Mouse (Mus musculus): Measurements from ENCODE around the gene Rab5c.

The Rab5c gene

GRCm38 (mm10) chr11:100752294-100752693 is 14.3 kb upstream of the Rab5c start:
- DNase-seq (ENCODE audit: low spot score in 2 of 2): no peak

GRCm38 (mm10) chr11:100750127-100750526 is 12.1 kb upstream of the Rab5c start:
- DNase-seq (ENCODE audit: low spot score in 2 of 2): no peak

- DNase-seq (ENCODE audit: low spot score in 2 of 2): peak; percentile 58 to 76
Observed at GRCm38 (mm10) chr11:100749469-100749868, 11.5 kb upstream of the Rab5c start.

GRCm38 (mm10) chr11:100748620-100749019 is 10.6 kb upstream of the Rab5c start:
- DNase-seq (ENCODE audit: low spot score in 2 of 2): peak in 1 of 2 experiments; percentile 28

- DNase-seq (ENCODE audit: low spot score in 2 of 2): no peak
Observed at GRCm38 (mm10) chr11:100747114-100747513, 9.1 kb upstream of the Rab5c start.

- DNase-seq (ENCODE audit: low spot score in 2 of 2): no peak
Observed at GRCm38 (mm10) chr11:100746546-100746945, 8.5 kb upstream of the Rab5c start.

GRCm38 (mm10) chr11:100745085-100745484 is 7.1 kb upstream of the Rab5c start:
- DNase-seq (ENCODE audit: low spot score in 2 of 2): no peak

GRCm38 (mm10) chr11:100741348-100741747 is 3.3 kb upstream of the Rab5c start:
- DNase-seq (ENCODE audit: low spot score in 2 of 2): no peak

GRCm38 (mm10) chr11:100738749-100739148 is 734 bp upstream of the Rab5c start:
- DNase-seq (ENCODE audit: low spot score in 2 of 2): no peak

GRCm38 (mm10) chr11:100737105-100737733 is 796 bp downstream of the Rab5c start:
- DNase-seq (ENCODE audit: low spot score in 2 of 2): no peak

GRCm38 (mm10) chr11:100736746-100737080 is 1.3 kb downstream of the Rab5c start:
- DNase-seq (ENCODE audit: low spot score in 2 of 2): no peak

GRCm38 (mm10) chr11:100735954-100736745 is 1.9 kb downstream of the Rab5c start:
- no peak for DNase-seq (ENCODE audit: low spot score in 2 of 2)

- DNase-seq (ENCODE audit: low spot score in 2 of 2): no peak
Observed at GRCm38 (mm10) chr11:100735134-100735865, 2.7 kb downstream of the Rab5c start.

GRCm38 (mm10) chr11:100730477-100731205 is 7.4 kb downstream of the Rab5c start:
- no peak for DNase-seq (ENCODE audit: low spot score in 2 of 2)

- no peak for DNase-seq (ENCODE audit: low spot score in 2 of 2)
Observed at GRCm38 (mm10) chr11:100729976-100730375, 8.0 kb downstream of the Rab5c start.

GRCm38 (mm10) chr11:100728601-100729000 is 9.4 kb downstream of the Rab5c start:
- DNase-seq (ENCODE audit: low spot score in 2 of 2): no peak

GRCm38 (mm10) chr11:100727201-100727600 is 10.8 kb downstream of the Rab5c start:
- DNase-seq (ENCODE audit: low spot score in 2 of 2): no peak

GRCm38 (mm10) chr11:100724919-100725512 is 13.0 kb downstream of the Rab5c start:
- no peak for DNase-seq (ENCODE audit: low spot score in 2 of 2)

- no peak for DNase-seq (ENCODE audit: low spot score in 2 of 2)
Observed at GRCm38 (mm10) chr11:100722493-100723028, 15.5 kb downstream of the Rab5c start.

- DNase-seq (ENCODE audit: low spot score in 2 of 2): no peak
Observed at GRCm38 (mm10) chr11:100721776-100722492, 16.1 kb downstream of the Rab5c start.

GRCm38 (mm10) chr11:100721254-100721653 is 16.8 kb downstream of the Rab5c start:
- DNase-seq (ENCODE audit: low spot score in 2 of 2): no peak
